Mouse (Mus musculus): ENCODE measurements around the gene Naip6. TPM values are rescaled to one million over a fixed set of nuclear protein-coding genes. Genes with fewer than 3 reads are reported as not detected.

Naip6 gene
- polyA plus RNA-seq, 1 experiment from 2014 or later, result 14.8 TPM

GRCm38 (mm10) chr13:100243702-100244101, 73.8 kb downstream of the Naip6 start:
- Histone ChIP-seq H3K9me3 (ENCODE audit: control insufficient read depth) (no peaks in the 10 kb centered on the region), H3K9ac (ENCODE audit: low read depth, low read length) (no peak overlapping the region), H3K4me1 (replicated peaks; ENCODE audit: control insufficient read depth, insufficient read depth, low read length) (no peaks in the 10 kb centered on the region), H3K27me3 (replicated peaks; ENCODE audit: control insufficient read depth, insufficient read depth, low read length) (no peaks in the 10 kb centered on the region), H3K4me3 (ENCODE audit: low read depth, low read length) (no peak overlapping the region), H3K27ac (ENCODE audit: low read depth, low read length) (no peak overlapping the region), H3K36me3 (ENCODE audit: control insufficient read depth, insufficient read depth) (no peaks in the 10 kb centered on the region), H3K4me2 (replicated peaks; ENCODE audit: low read depth) (peak overlapping the region; percentile 18; the same call in 1 of the 2 replicates)
- no peak for ATAC-seq
- TF ChIP-seq CTCF (IDR thresholded peaks at IDR 0.05; ENCODE audit: low read depth), result no peak

Other genes starting within 250 kb of the Naip6 start
- gene Bdp1, start 213.6 kb downstream of the Naip6 start, polyA plus RNA-seq (2015; fragmentation: Nextera tagmentation; extraction: Ambion mirVana), result 13.1 and 16.1 TPM in 2 replicates
- gene Serf1, start 209.7 kb downstream of the Naip6 start, polyA plus RNA-seq (2015; fragmentation: Nextera tagmentation; extraction: Ambion mirVana), result 107 and 115 TPM in 2 replicates
- 25.3 and 26.2 TPM in 2 replicates for gene Smn1, start 192.8 kb downstream of the Naip6 start, polyA plus RNA-seq (2015; fragmentation: Nextera tagmentation; extraction: Ambion mirVana)
- gene Naip2, start 115.6 kb downstream of the Naip6 start, polyA plus RNA-seq (2015; fragmentation: Nextera tagmentation; extraction: Ambion mirVana), result 5.5 and 6.6 TPM in 2 replicates
- gene Naip5, start 71.4 kb downstream of the Naip6 start, polyA plus RNA-seq (2015; fragmentation: Nextera tagmentation; extraction: Ambion mirVana), result 10.2 and 13.0 TPM in 2 replicates
- gene Naip1, start 135.2 kb upstream of the Naip6 start, polyA plus RNA-seq (2015; fragmentation: Nextera tagmentation; extraction: Ambion mirVana), result 23.4 and 27.7 TPM in 2 replicates
- gene Gtf2h2, start 174.9 kb upstream of the Naip6 start, polyA plus RNA-seq (2015; fragmentation: Nextera tagmentation; extraction: Ambion mirVana), result 33.4 and 37.5 TPM in 2 replicates
- 44.5 and 49.4 TPM in 2 replicates for gene Ocln, start 235.0 kb upstream of the Naip6 start, polyA plus RNA-seq (2015; fragmentation: Nextera tagmentation; extraction: Ambion mirVana)